Comparison of ENCODE assay signal across 9 mouse cellular contexts in genomic region chr9:43924795-43925194, GRCm38 (mm10).
A peak's percentile ranks its signal among the peaks of the same experiment; 100 is the strongest.
DNase-seq lines count a peak whose midpoint lies in the region; ATAC-seq and TF ChIP-seq lines count a peak whose summit lies in the region.
"Had no signal": no experiment of that assay in that cellular context is flagged by ENCODE, and none has a peak within 500 bp of the region (broad histone marks: within the 10 kb centered on the region; RNA-seq: fewer than 3 reads in every experiment).

No protein-coding gene starts in this region.

- DNase-seq in neural tube, embryonic 11.5 days (ENCODE audit: low spot score), result peak; percentile 51
- DNase-seq in lung, postnatal 14 days, result peak; percentile 6
- DNase-seq in adrenal gland, adult 8-10 months, result no peak
- DNase-seq in spleen, postnatal 36 days (ENCODE audit: low spot score in 2 of 2), result no peak

- H3K9ac ChIP-seq in hindbrain, embryonic 15.5 days, result no peak overlapping the region
- no peak overlapping the region for H3K9ac ChIP-seq in hindbrain, embryonic 12.5 days
- H3K9ac ChIP-seq in neural tube, embryonic 11.5 days (ENCODE audit: low read length), result no peak overlapping the region
- H3K9ac ChIP-seq in neural tube, embryonic 15.5 days (replicated peaks), result no peak overlapping the region
- H3K9ac ChIP-seq: limb, embryonic 12.5 days had no signal

- no peak for TF ChIP-seq POLR2A in bone marrow macrophage, adult 2 months (IDR thresholded peaks at IDR 0.05; ENCODE audit: borderline replicate concordance, low read depth, low read length)

- H3K27ac ChIP-seq in hindbrain, embryonic 15.5 days (replicated peaks), result no peak overlapping the region
- no peak overlapping the region for H3K27ac ChIP-seq in hindbrain, embryonic 12.5 days
- no peak overlapping the region for H3K27ac ChIP-seq in neural tube, embryonic 11.5 days (ENCODE audit: low read depth, low read length)
- H3K27ac ChIP-seq in neural tube, embryonic 15.5 days (replicated peaks), result no peak overlapping the region
- no peak overlapping the region for H3K27ac ChIP-seq in bone marrow macrophage, adult 2 months (ENCODE audit: insufficient read depth, low read depth, low read length)
- H3K27ac ChIP-seq: limb, embryonic 12.5 days had no signal

- no peaks in the 10 kb centered on the region for H3K9me3 ChIP-seq in hindbrain, embryonic 15.5 days
- H3K9me3 ChIP-seq in hindbrain, embryonic 12.5 days (replicated peaks), result no peaks in the 10 kb centered on the region
- no peaks in the 10 kb centered on the region for H3K9me3 ChIP-seq in neural tube, embryonic 11.5 days (ENCODE audit: control insufficient read depth, low read length)
- H3K9me3 ChIP-seq in neural tube, embryonic 15.5 days (replicated peaks), result no peaks in the 10 kb centered on the region
- H3K9me3 ChIP-seq: limb, embryonic 12.5 days had no signal

- no peak for ATAC-seq in hindbrain, embryonic 15.5 days (ENCODE audit: low FRiP score, low read depth)
- ATAC-seq in hindbrain, embryonic 12.5 days (ENCODE audit: low FRiP score), result no peak
- ATAC-seq in neural tube, embryonic 11.5 days (ENCODE audit: insufficient read depth, low FRiP score, low TSS enrichment), result no peak
- ATAC-seq in neural tube, embryonic 15.5 days (ENCODE audit: low FRiP score), result no peak

- peaks cover 39% of the 10 kb centered on the region for H3K4me1 ChIP-seq in hindbrain, embryonic 15.5 days (replicated peaks)
- peaks cover 38% of the 10 kb centered on the region for H3K4me1 ChIP-seq in hindbrain, embryonic 12.5 days
- peaks cover 24% of the 10 kb centered on the region for H3K4me1 ChIP-seq in neural tube, embryonic 11.5 days (ENCODE audit: control insufficient read depth, insufficient read depth, low read length)
- H3K4me1 ChIP-seq in neural tube, embryonic 15.5 days, result peaks cover 40% of the 10 kb centered on the region
- H3K4me1 ChIP-seq in bone marrow macrophage, adult 2 months (ENCODE audit: control insufficient read depth, insufficient read depth, low read length), result no peaks in the 10 kb centered on the region

- 29% methylated on average over 15 of the region's 15 CpGs for WGBS in hindbrain, embryonic 15.5 days
- WGBS in hindbrain, embryonic 12.5 days, result 33% methylated on average over 15 of the region's 15 CpGs
- 39% methylated on average over 15 of the region's 15 CpGs for WGBS in neural tube, embryonic 11.5 days
- WGBS in neural tube, embryonic 15.5 days, result 31% methylated on average over 15 of the region's 15 CpGs

- 0 out of 2 replicates have a peak overlapping the region, but pooled peaks have one; percentile 15 for H3K4me2 ChIP-seq in hindbrain, embryonic 15.5 days
- H3K4me2 ChIP-seq in hindbrain, embryonic 12.5 days (replicated peaks), result no peak overlapping the region
- H3K4me2 ChIP-seq in neural tube, embryonic 11.5 days (ENCODE audit: low read depth), result no peak overlapping the region
- no peak overlapping the region for H3K4me2 ChIP-seq in neural tube, embryonic 15.5 days
- H3K4me2 ChIP-seq: limb, embryonic 12.5 days had no signal

- TF ChIP-seq CTCF in bone marrow macrophage, adult 2 months (IDR thresholded peaks at IDR 0.05; ENCODE audit: low read depth, low read length), result peak; percentile 67

- no peaks in the 10 kb centered on the region for H3K36me3 ChIP-seq in hindbrain, embryonic 15.5 days
- H3K36me3 ChIP-seq in hindbrain, embryonic 12.5 days, result no peaks in the 10 kb centered on the region
- no peaks in the 10 kb centered on the region for H3K36me3 ChIP-seq in neural tube, embryonic 11.5 days (ENCODE audit: control insufficient read depth, insufficient read depth, low read length)
- H3K36me3 ChIP-seq in neural tube, embryonic 15.5 days, result no peaks in the 10 kb centered on the region
- H3K36me3 ChIP-seq: limb, embryonic 12.5 days had no signal

- no peak overlapping the region for H3K4me3 ChIP-seq in hindbrain, embryonic 15.5 days
- no peak overlapping the region for H3K4me3 ChIP-seq in hindbrain, embryonic 12.5 days
- no peak overlapping the region for H3K4me3 ChIP-seq in neural tube, embryonic 11.5 days (ENCODE audit: low read depth, low read length)
- no peak overlapping the region for H3K4me3 ChIP-seq in neural tube, embryonic 15.5 days (replicated peaks)
- no peak overlapping the region for H3K4me3 ChIP-seq in bone marrow macrophage, adult 2 months (ENCODE audit: insufficient read depth, low read length)
- H3K4me3 ChIP-seq: limb, embryonic 12.5 days had no signal

- H3K27me3 ChIP-seq in hindbrain, embryonic 15.5 days, result 0 out of 2 replicates have a peak, but pooled peaks cover 5% of the 10 kb centered on the region
- H3K27me3 ChIP-seq in hindbrain, embryonic 12.5 days, result 0 out of 2 replicates have a peak, but pooled peaks cover 2% of the 10 kb centered on the region
- H3K27me3 ChIP-seq in neural tube, embryonic 11.5 days (ENCODE audit: control insufficient read depth, insufficient read depth, low read length), result peaks cover 5% of the 10 kb centered on the region; the same call in 1 of the 2 replicates
- 0 out of 2 replicates have a peak, but pooled peaks cover 5% of the 10 kb centered on the region for H3K27me3 ChIP-seq in neural tube, embryonic 15.5 days (replicated peaks)

Comparison
In these comparisons a context has a peak if more than half of its experiments do, and no peak if none do; other contexts are left out.
1. DNase-seq: peak in neural tube, embryonic 11.5 days (single experiment) and lung, postnatal 14 days (single experiment); none in adrenal gland, adult 8-10 months (single experiment) and spleen, postnatal 36 days (0 of 2).